Mouse (Mus musculus) midbrain, embryonic 14.5 days (tissue): Measurements from ENCODE around the gene Akap13. TPM values are rescaled to one million over a fixed set of nuclear protein-coding genes. Genes with fewer than 3 reads are reported as not detected.
A peak's percentile ranks its signal among the peaks of the same experiment; 100 is the strongest.
"Not testable (repeated sequence)": the region's sequence is repeated elsewhere in the genome, so short reads cannot be mapped to it uniquely, and the experiment has no call there.

Experiments
- ATAC-seq: fragments of 200-750 bp; cut with Nextera tagmentation; 2 replicates; pipeline ENCODE4 v1.8.0; 2017; ENCODE audit warnings: moderate number of reproducible peaks, moderate library complexity; ENCODE audit not compliant: low FRiP score, low TSS enrichment
- DNase-seq: peaks from one replicate; pipeline ENCODE4 v3.0.0-alpha.2; 2015
- H3K27ac ChIP-seq: fragments of 300-500 bp; sonication (generic); replicated peaks from 2 replicates; pipeline ENCODE4 v1.5.1; 2014; ENCODE audit warnings: mild to moderate bottlenecking, low read depth, low read length, moderate library complexity
- H3K27me3 ChIP-seq: fragments of 300-500 bp; sonication (generic); 2 replicates; pipeline ENCODE4 v1.6.1; 2014; ENCODE audit warnings: low read length, control low read depth, mixed read lengths; ENCODE audit not compliant: control insufficient read depth, insufficient read depth
- H3K36me3 ChIP-seq: fragments of 300-500 bp; sonication (generic); 2 replicates; pipeline ENCODE4 v1.6.1; 2014; ENCODE audit warnings: low read length, control low read depth; ENCODE audit not compliant: control insufficient read depth, insufficient read depth
- H3K4me1 ChIP-seq: fragments of 300-500 bp; sonication (generic); 2 replicates; pipeline ENCODE4 v1.6.1; 2014; ENCODE audit warnings: mild to moderate bottlenecking, antibody characterized with exemption, low read length, control low read depth; ENCODE audit not compliant: control insufficient read depth, insufficient read depth
- H3K4me2 ChIP-seq: fragments of 300-500 bp; sonication (generic); 2 replicates; pipeline ENCODE4 v1.6.1; 2014; ENCODE audit warnings: mild to moderate bottlenecking, low read length, moderate library complexity
- H3K4me3 ChIP-seq: fragments of 300-500 bp; sonication (generic); replicated peaks from 2 replicates; pipeline ENCODE4 v1.5.1; 2014; ENCODE audit warnings: low read depth, low read length
- H3K9ac ChIP-seq: fragments of 300-500 bp; sonication (generic); replicated peaks from 2 replicates; pipeline ENCODE4 v1.6.1; 2014; ENCODE audit warnings: mild to moderate bottlenecking, low read length, moderate library complexity
- H3K9me3 ChIP-seq: fragments of 300-500 bp; sonication (generic); 2 replicates; pipeline ENCODE4 v1.6.1; 2016; ENCODE audit warnings: low read length, control low read depth, mixed read lengths; ENCODE audit not compliant: control insufficient read depth
- WGBS: fragments of 180-500 bp; shearing (Covaris S2); extraction: QIAGEN DNeasy Blood & Tissue Kit; methylation state at CpG from one replicate; pipeline ENCODE4 v1.1.7; 2014; 5-methylcytosine and 5-hydroxymethylcytosine counted together
- polyA plus RNA-seq: library from polyadenylated mRNA; unstranded; fragments of >200 nt; fragmentation: Nextera tagmentation; extraction: Ambion mirVana; gene quantifications from 2 replicates; pipeline ENCODE4 v1.2.1, GENCODE M21; 2014

Gene Akap13
- polyA plus RNA-seq, 1 experiment from 2014 or later = 18.9 TPM

- ATAC-seq (no peak), DNase-seq (no peak)
- Histone ChIP-seq H3K4me1 (no peaks in the 10 kb centered on the region), H3K36me3 (no peaks in the 10 kb centered on the region), H3K4me2 (no peak overlapping the region), H3K9ac (no peak overlapping the region), H3K9me3 (no peaks in the 10 kb centered on the region), H3K4me3 (no peak overlapping the region), H3K27me3 (no peaks in the 10 kb centered on the region), H3K27ac (no peak overlapping the region)
- WGBS = 96% methylated on average over 6 of the region's 6 CpGs
These were observed 334.4 kb downstream of the Akap13 start for GRCm38 (mm10) chr7:75789746-75790145.

- not testable (repeated sequence) for H3K4me1 ChIP-seq, H3K27me3 ChIP-seq, H3K9me3 ChIP-seq, H3K36me3 ChIP-seq, DNase-seq, ATAC-seq, H3K9ac ChIP-seq, H3K4me2 ChIP-seq, H3K27ac ChIP-seq, H3K4me3 ChIP-seq
- 90% methylated on average over 12 of the region's 13 CpGs for WGBS
These were observed 335.9 kb downstream of the Akap13 start for GRCm38 (mm10) chr7:75791092-75791837.

GRCm38 (mm10) chr7:75793091-75793490 is 337.8 kb downstream of the Akap13 start:
- H3K4me3 ChIP-seq = no peak overlapping the region
- DNase-seq (no peak), ATAC-seq (no peak)
- H3K27me3 ChIP-seq = no peaks in the 10 kb centered on the region
- 42% methylated on average over 2 of the region's 2 CpGs for WGBS
- no peaks in the 10 kb centered on the region for H3K9me3 ChIP-seq
- no peaks in the 10 kb centered on the region for H3K36me3 ChIP-seq
- H3K9ac ChIP-seq = no peak overlapping the region
- no peak overlapping the region for H3K27ac ChIP-seq
- no peaks in the 10 kb centered on the region for H3K4me1 ChIP-seq
- no peak overlapping the region for H3K4me2 ChIP-seq

- 63% methylated on average over 3 of the region's 3 CpGs for WGBS
- H3K9ac ChIP-seq = no peak overlapping the region
- H3K27ac ChIP-seq = no peak overlapping the region
- no peak overlapping the region for H3K4me2 ChIP-seq
- H3K4me3 ChIP-seq = no peak overlapping the region
- no peaks in the 10 kb centered on the region for H3K4me1 ChIP-seq
- no peak for ATAC-seq
- no peak for DNase-seq
- no peaks in the 10 kb centered on the region for H3K9me3 ChIP-seq
- H3K27me3 ChIP-seq = no peaks in the 10 kb centered on the region
- no peaks in the 10 kb centered on the region for H3K36me3 ChIP-seq
These were observed 338.5 kb downstream of the Akap13 start for GRCm38 (mm10) chr7:75793654-75794335.

- Histone ChIP-seq H3K9ac (no peak overlapping the region), H3K9me3 (no peaks in the 10 kb centered on the region), H3K36me3 (no peaks in the 10 kb centered on the region), H3K4me3 (no peak overlapping the region), H3K27ac (no peak overlapping the region), H3K4me1 (no peaks in the 10 kb centered on the region), H3K27me3 (no peaks in the 10 kb centered on the region), H3K4me2 (no peak overlapping the region)
- 89% methylated on average over 8 of the region's 8 CpGs for WGBS
- DNase-seq (no peak), ATAC-seq (no peak)
These were observed 339.8 kb downstream of the Akap13 start for GRCm38 (mm10) chr7:75795106-75795505.

- Histone ChIP-seq H3K4me3 (no peak overlapping the region), H3K9me3 (no peaks in the 10 kb centered on the region), H3K27ac (no peak overlapping the region), H3K4me2 (0 out of 2 replicates have a peak overlapping the region, but pooled peaks have one; percentile 6), H3K4me1 (no peaks in the 10 kb centered on the region), H3K9ac (no peak overlapping the region), H3K27me3 (no peaks in the 10 kb centered on the region), H3K36me3 (no peaks in the 10 kb centered on the region)
- DNase-seq = peak; percentile 21
- 33% methylated on average over 9 of the region's 9 CpGs for WGBS
- no peak for ATAC-seq
These were observed 341.1 kb downstream of the Akap13 start for GRCm38 (mm10) chr7:75796474-75796873.

- no peak for DNase-seq
- H3K27me3 ChIP-seq = no peaks in the 10 kb centered on the region
These were observed 345.2 kb downstream of the Akap13 start for GRCm38 (mm10) chr7:75800530-75800929.

GRCm38 (mm10) chr7:75801022-75801421 is 345.7 kb downstream of the Akap13 start:
- no peak for ATAC-seq
- no peak for DNase-seq
- Histone ChIP-seq H3K9me3 (no peaks in the 10 kb centered on the region), H3K36me3 (no peaks in the 10 kb centered on the region), H3K4me1 (no peaks in the 10 kb centered on the region), H3K27ac (no peak overlapping the region), H3K4me3 (no peak overlapping the region), H3K4me2 (no peak overlapping the region), H3K9ac (no peak overlapping the region), H3K27me3 (no peaks in the 10 kb centered on the region)
- WGBS = 93% methylated on average over 3 of the region's 3 CpGs

More at GRCm38 (mm10) chr7:75800530-75800929, 345.2 kb downstream of the Akap13 start:
- 76% methylated on average over 4 of the region's 4 CpGs for WGBS
- no peaks in the 10 kb centered on the region for H3K36me3 ChIP-seq
- no peaks in the 10 kb centered on the region for H3K9me3 ChIP-seq
- ATAC-seq = no peak
- no peak overlapping the region for H3K4me3 ChIP-seq
- H3K4me2 ChIP-seq = no peak overlapping the region
- no peak overlapping the region for H3K9ac ChIP-seq
- no peaks in the 10 kb centered on the region for H3K4me1 ChIP-seq
- no peak overlapping the region for H3K27ac ChIP-seq
